Mouse (Mus musculus) brain, adult 2 months (tissue): ENCODE measurements at regions not wholly inside any gene's neighbourhood (a gene's known extent, or its start where the extent isn't known, plus 50 kb on each side); places are given as distances from the start of the nearest gene placed in this dataset.

ENCODE experiments used
- DNase-seq: peaks from one replicate; pipeline ENCODE4 v3.0.0; 2011; ENCODE audit warnings: low read depth, low spot score

DNA sequence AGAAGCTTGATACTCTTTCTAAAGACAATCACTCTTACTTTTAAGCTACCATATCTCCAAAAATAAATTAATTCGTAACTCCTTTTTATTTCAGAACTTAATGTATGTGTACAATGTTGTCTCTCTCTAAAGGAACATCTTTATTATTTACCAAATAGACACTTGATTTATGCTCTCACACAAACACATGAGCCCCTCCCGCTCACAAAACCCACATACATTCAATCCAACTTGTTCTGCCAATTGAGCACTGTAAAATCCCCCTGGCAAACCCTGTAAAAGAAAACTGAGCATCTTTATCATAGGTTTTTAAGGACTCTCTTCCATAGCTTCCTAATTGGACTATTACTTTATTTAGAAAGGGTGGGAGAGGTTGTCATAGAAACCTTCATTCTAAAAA lies 812.5 kb downstream of the Phf3 start:
- DNase-seq, result no peak

GRCm38 (mm10) chr1:30060806-30061205 lies 812.9 kb downstream of the Phf3 start:
- peak; percentile 25 for DNase-seq

DNA sequence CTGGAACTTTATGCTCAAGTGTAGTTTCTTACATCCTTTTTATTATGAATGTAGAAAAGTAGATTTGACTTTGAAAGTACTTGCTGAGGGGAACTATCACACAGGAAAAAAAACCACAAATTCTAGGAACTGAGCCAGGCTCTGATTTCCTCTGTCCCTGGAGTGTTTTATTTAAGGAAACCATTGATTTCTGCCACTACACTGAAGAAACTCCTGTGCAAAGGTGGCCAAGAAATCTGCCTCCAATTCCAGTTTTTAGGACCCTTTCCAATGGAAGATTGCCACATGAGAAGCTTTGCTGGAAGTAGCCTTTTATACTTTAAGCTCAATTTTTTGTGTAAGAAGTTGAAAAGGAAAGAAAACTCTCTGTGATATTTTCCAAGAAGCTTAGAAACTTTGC lies 856.1 kb downstream of the Phf3 start:
- peak; percentile 82 for DNase-seq

GRCm38 (mm10) chr1:30008757-30009340 lies 864.9 kb downstream of the Phf3 start:
- no peak for DNase-seq
